8 mouse cellular contexts compared by ENCODE assay signal in the genomic region with DNA sequence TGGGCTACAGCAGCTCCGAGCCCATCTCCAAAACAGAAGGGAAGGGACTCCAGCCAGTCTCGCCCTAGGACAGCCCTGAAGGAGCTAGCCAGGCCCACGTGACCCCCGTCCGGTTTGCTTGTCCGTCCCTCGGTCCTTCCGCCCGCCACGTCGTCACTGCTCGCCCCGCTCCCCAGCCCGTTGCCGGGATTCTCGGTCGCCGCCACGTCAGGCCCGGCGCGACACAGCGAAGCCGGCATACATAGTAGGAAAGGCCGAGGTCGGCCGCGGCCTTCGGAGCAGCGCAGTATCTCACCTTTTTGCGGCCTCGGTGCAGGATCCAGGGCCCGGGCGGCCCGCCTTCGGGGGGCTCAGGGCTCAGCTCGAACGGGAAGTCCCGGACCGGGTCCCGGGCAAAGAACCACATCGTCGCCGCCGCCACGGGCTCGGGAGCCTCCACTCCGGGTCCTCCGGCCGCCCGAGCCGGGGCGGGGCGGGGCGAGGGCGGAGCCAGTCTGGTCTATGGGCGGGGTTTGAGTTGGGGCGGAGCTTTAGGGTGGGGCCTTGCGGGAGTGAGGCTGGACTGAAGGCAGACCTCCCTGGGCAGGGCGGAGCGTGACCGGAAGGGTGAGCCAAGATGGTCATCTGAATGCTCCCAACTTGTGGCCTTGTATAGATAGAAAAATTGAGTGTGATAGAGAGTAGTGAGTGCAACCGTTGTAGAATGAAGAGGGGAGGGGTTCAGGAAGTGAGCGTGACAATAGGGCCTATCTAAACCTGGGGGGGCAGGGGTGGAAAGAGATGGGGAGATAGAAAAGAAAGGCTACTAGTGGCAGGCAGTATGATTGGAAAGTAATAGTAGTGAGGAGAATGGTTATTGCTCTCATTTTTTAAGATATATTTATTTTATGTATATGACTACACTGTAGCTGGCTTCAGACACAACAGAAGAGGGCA. TPM values are rescaled to one million over a fixed set of nuclear protein-coding genes. Genes with fewer than 3 reads are reported as not detected.
DNase-seq lines count a peak whose midpoint lies in the region; ATAC-seq lines count a peak whose summit lies in the region.

A gene (minus strand): TSS at position 495 of the 936 bp plus-strand sequence.

- peak within 1 kb of the TSS; percentile 77 for H3K9ac ChIP-seq in lung, embryonic 16.5 days (ENCODE audit: low read length)

- peak; percentile 43 for DNase-seq in MEL-GATA-1-ER (ENCODE audit: extremely low read depth, low read depth)
- DNase-seq in cerebellum, adult 9-11 months: peak; percentile 96
- DNase-seq in frontal cortex, adult 2 months (ENCODE audit: extremely low spot score in 1 of 2, low spot score in 1 of 2): peak; percentile 72 to 91
- peak; percentile 96 for DNase-seq in hindbrain, embryonic 10.5 days (ENCODE audit: low spot score)
- peak; percentile 93 for DNase-seq in layer of hippocampus, adult 9-11 months
- DNase-seq in ovary, adult 18-20 months (ENCODE audit: low spot score): peak; percentile 93
- peak; percentile 87 for DNase-seq in thymus, postnatal 0 days (ENCODE audit: low spot score)

- H3K36me3 ChIP-seq in hindbrain, embryonic 10.5 days: peaks cover 40% of the 10 kb centered on the region
- H3K36me3 ChIP-seq in lung, embryonic 16.5 days (ENCODE audit: control insufficient read depth, insufficient read depth, low read length): peaks cover 16% of the 10 kb centered on the region

- peak within 1 kb of the TSS; percentile 95 for H3K27ac ChIP-seq in hindbrain, embryonic 10.5 days
- peak within 1 kb of the TSS; percentile 73 for H3K27ac ChIP-seq in lung, embryonic 16.5 days (ENCODE audit: low read length)

- peak within 1 kb of the TSS; percentile 95 for H3K4me3 ChIP-seq in hindbrain, embryonic 10.5 days
- peak within 1 kb of the TSS; percentile 60 for H3K4me3 ChIP-seq in lung, embryonic 16.5 days (ENCODE audit: low read length)

- peaks cover 24% of the 10 kb centered on the region for H3K4me1 ChIP-seq in hindbrain, embryonic 10.5 days (replicated peaks)
- peaks cover 11% of the 10 kb centered on the region for H3K4me1 ChIP-seq in lung, embryonic 16.5 days (replicated peaks; ENCODE audit: control insufficient read depth, insufficient read depth, low read length)

- peak; percentile 98 for ATAC-seq in lung, embryonic 16.5 days (ENCODE audit: low read depth)

- H3K4me2 ChIP-seq in lung, embryonic 16.5 days (ENCODE audit: low read depth, low read length): peak within 1 kb of the TSS; percentile 95

- H3K27me3 ChIP-seq in hindbrain, embryonic 10.5 days (ENCODE audit: insufficient read depth, poor library complexity, severe bottlenecking): no peaks in the 10 kb centered on the region
- H3K27me3 ChIP-seq in lung, embryonic 16.5 days (ENCODE audit: control insufficient read depth, insufficient read depth, low read depth, low read length): no peaks in the 10 kb centered on the region

- WGBS in hindbrain, embryonic 10.5 days: 2% methylated on average over 64 of the region's 64 CpGs
- under 1% methylated on average over 64 of the region's 64 CpGs for WGBS in lung, embryonic 16.5 days

- H3K9me3 ChIP-seq in hindbrain, embryonic 10.5 days: no peaks in the 10 kb centered on the region
- no peaks in the 10 kb centered on the region for H3K9me3 ChIP-seq in lung, embryonic 16.5 days (ENCODE audit: control insufficient read depth, low read length)

RNA-seq across cellular contexts. Expression of the gene that starts here (rescaled TPM):
- polyA plus RNA-seq in frontal cortex, adult 2 months (2012; rRNA removed): 111 and 120 TPM in 2 replicates
- polyA plus RNA-seq in hindbrain, embryonic 10.5 days (2016; fragmentation: Nextera tagmentation; extraction: Ambion mirVana): 68.2 and 69.5 TPM in 2 replicates
- 76.3 and 83.2 TPM in 2 replicates for polyA plus RNA-seq in lung, embryonic 16.5 days (2015; fragmentation: Nextera tagmentation; extraction: Ambion mirVana)
- 38.0 and 40.9 TPM in 2 replicates for polyA plus RNA-seq in thymus, postnatal 0 days (2015; fragmentation: Nextera tagmentation; extraction: Ambion mirVana)

Comparison
In these comparisons a context has a peak if more than half of its experiments do, and no peak if none do; other contexts are left out.
1. Peak in every context shown above with its lines: DNase-seq, ATAC-seq, H3K4me3 ChIP-seq and H3K27ac ChIP-seq.
2. DNase-seq: peak in every context shown above with its lines; median percentile 96 in cerebellum, adult 9-11 months; 96 in hindbrain, embryonic 10.5 days; 93 in layer of hippocampus, adult 9-11 months; 93 in ovary, adult 18-20 months; 87 in thymus, postnatal 0 days; 82 in frontal cortex, adult 2 months; 43 in MEL-GATA-1-ER.